Mouse (Mus musculus) cerebellum, postnatal 10 days (tissue): ENCODE data around the gene Foxs1.

Experiments
- DNase-seq, 2 experiments: peaks; one replicate each; pipeline ENCODE4 v3.0.0; 2021; ENCODE audit warnings: mixed read lengths in 2 of 2

The Foxs1 gene

GRCm38 (mm10) chr2:152933048-152933447 is at the start of gene Foxs1:
Foxs1 (minus strand) TSS chr2:152933208.
- DNase-seq, result peak in 1 of 2 experiments; percentile 20

GRCm38 (mm10) chr2:152976991-152977390 is 44.0 kb upstream of the Foxs1 start:
- no peak for DNase-seq

GRCm38 (mm10) chr2:152965555-152965954 is 32.5 kb upstream of the Foxs1 start:
- no peak for DNase-seq

- peak; percentile 88 for DNase-seq
Observed at GRCm38 (mm10) chr2:152962091-152962793, 29.2 kb upstream of the Foxs1 start, which contains the start of gene Ttll9. Ttll9 (plus strand) TSS chr2:152962485.

GRCm38 (mm10) chr2:152958116-152958515 is 25.1 kb upstream of the Foxs1 start:
- no peak for DNase-seq

GRCm38 (mm10) chr2:152951850-152952720 is 19.1 kb upstream of the Foxs1 start:
- DNase-seq, result peak; percentile 57 to 69

- DNase-seq, result peak; percentile 78
Observed at GRCm38 (mm10) chr2:152951065-152951849, 18.2 kb upstream of the Foxs1 start, which contains the start of gene Dusp15. Dusp15 (minus strand) TSS chr2:152951698.

- peak; percentile 28 to 30 for DNase-seq
Observed at GRCm38 (mm10) chr2:152950358-152951064, 17.5 kb upstream of the Foxs1 start.

- peak; percentile 37 to 52 for DNase-seq
Observed at GRCm38 (mm10) chr2:152948438-152949020, 15.5 kb upstream of the Foxs1 start.

GRCm38 (mm10) chr2:152947098-152947497 is 14.1 kb upstream of the Foxs1 start:
- peak; percentile 59 to 65 for DNase-seq

GRCm38 (mm10) chr2:152944013-152944412 is 11.0 kb upstream of the Foxs1 start:
- DNase-seq, result peak; percentile 74 to 80

GRCm38 (mm10) chr2:152943568-152943967 is 10.6 kb upstream of the Foxs1 start:
- peak; percentile 37 to 46 for DNase-seq

GRCm38 (mm10) chr2:152942898-152943515 is 10.0 kb upstream of the Foxs1 start:
- peak; percentile 47 to 53 for DNase-seq

GRCm38 (mm10) chr2:152941776-152942175 is 8.8 kb upstream of the Foxs1 start:
- DNase-seq, result peak; percentile 51 to 61

GRCm38 (mm10) chr2:152941106-152941505 is 8.1 kb upstream of the Foxs1 start:
- DNase-seq, result peak; percentile 46 to 50

- DNase-seq, result peak; percentile 72 to 80
Observed at GRCm38 (mm10) chr2:152939846-152940245, 6.8 kb upstream of the Foxs1 start.

GRCm38 (mm10) chr2:152933614-152934013 is 606 bp upstream of the Foxs1 start:
- peak; percentile 80 to 83 for DNase-seq

GRCm38 (mm10) chr2:152931456-152932160 is 1.4 kb downstream of the Foxs1 start:
- DNase-seq, result no peak

- DNase-seq, result peak in 1 of 2 experiments; percentile 23
Observed at GRCm38 (mm10) chr2:152930276-152930675, 2.7 kb downstream of the Foxs1 start.

- DNase-seq, result peak in 1 of 2 experiments; percentile 52
Observed at GRCm38 (mm10) chr2:152928988-152929370, 4.0 kb downstream of the Foxs1 start.
